Mouse (Mus musculus) urinary bladder, postnatal 4 days (tissue): ENCODE data around the gene Mgam.
"Not testable (repeated sequence)": the region's sequence is repeated elsewhere in the genome, so short reads cannot be mapped to it uniquely, and the experiment has no call there.

Experiments used
- DNase-seq, 2 experiments: peaks; one replicate each; pipeline ENCODE4 v3.0.0; 2021 to 2022; ENCODE audit warnings: low spot score in 2 of 2

Gene Mgam

GRCm38 (mm10) chr6:40628406-40629000 is at the start of gene Mgam:
Gene Mgam (plus strand): TSS chr6:40628831.
- no peak for DNase-seq

GRCm38 (mm10) chr6:40584336-40584735 is 44.3 kb upstream of the Mgam start:
- DNase-seq, result no peak

- DNase-seq, result no peak
Measured at GRCm38 (mm10) chr6:40585645-40586044, 43.0 kb upstream of the Mgam start, which contains the start of gene Clec5a. Gene Clec5a (minus strand): TSS chr6:40585821.

DNA sequence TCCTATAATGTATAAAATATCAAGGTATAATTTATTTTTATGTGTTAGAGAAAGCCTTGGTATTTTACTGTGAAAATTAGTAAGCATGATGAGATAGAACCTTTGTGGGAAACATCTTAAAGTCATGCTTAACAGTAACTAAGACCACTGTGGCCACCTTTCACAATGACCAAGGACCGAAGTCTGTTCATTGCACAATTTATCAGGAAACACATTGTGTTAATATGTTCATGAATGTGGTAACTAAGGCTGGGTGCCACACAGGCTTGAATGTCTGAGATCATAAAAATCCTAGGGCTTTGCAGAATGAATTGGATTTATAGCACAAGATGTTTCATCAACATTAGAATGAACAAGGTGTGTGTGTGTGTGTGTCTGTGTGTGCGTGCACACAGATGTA is 40.3 kb upstream of the Mgam start:
- DNase-seq, result no peak

GRCm38 (mm10) chr6:40594804-40595550 is 33.7 kb upstream of the Mgam start:
- no peak for DNase-seq

DNA sequence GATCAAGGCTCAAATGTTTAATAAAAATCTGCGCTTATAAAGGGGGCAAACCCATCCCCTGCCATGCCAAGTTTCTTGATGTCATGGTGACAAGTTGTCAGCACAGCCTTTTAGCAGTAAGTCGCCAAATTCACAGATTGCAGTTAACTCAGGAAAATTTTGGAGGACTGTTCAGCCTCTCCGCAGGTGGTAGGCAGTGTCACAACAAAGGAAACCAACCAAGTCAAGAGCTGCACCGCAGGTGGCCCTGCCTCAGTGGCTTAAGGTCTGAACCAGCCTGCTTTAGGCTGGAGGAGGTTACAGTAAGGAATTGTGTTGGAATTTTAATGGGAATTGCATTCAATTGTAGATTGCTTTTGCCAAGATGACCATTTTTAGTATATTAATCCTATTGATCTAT is 30.1 kb upstream of the Mgam start:
- DNase-seq, result not testable (repeated sequence)

GRCm38 (mm10) chr6:40607431-40607830 is 21.2 kb upstream of the Mgam start:
- DNase-seq, result no peak

GRCm38 (mm10) chr6:40610244-40610643 is 18.4 kb upstream of the Mgam start:
- no peak for DNase-seq

GRCm38 (mm10) chr6:40613260-40613852 is 15.3 kb upstream of the Mgam start, which contains the start of gene Tas2r138:
Gene Tas2r138 (minus strand): TSS chr6:40613310.
- no peak for DNase-seq

DNA sequence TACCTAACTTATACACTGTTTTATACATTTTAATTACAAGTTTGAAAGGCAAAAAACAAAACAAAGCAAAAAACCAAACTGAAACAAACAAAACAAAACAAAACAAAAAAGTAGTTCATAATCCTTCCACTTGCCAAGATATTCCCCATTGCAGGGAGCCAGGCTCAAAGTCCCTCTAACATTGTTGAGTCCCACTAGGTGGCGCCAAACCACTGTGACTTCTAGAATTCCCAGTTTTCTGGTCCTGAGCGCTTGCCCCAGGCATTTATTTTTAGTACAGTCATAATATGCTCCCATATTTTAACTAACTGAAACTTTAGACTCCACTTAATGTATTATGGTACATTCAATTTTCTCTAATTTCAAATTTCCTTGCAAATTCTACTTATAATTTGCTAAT is 10.7 kb upstream of the Mgam start:
- DNase-seq, result peak; percentile 26 to 73

- no peak for DNase-seq
Measured at GRCm38 (mm10) chr6:40626111-40626510, 2.5 kb upstream of the Mgam start.

DNA sequence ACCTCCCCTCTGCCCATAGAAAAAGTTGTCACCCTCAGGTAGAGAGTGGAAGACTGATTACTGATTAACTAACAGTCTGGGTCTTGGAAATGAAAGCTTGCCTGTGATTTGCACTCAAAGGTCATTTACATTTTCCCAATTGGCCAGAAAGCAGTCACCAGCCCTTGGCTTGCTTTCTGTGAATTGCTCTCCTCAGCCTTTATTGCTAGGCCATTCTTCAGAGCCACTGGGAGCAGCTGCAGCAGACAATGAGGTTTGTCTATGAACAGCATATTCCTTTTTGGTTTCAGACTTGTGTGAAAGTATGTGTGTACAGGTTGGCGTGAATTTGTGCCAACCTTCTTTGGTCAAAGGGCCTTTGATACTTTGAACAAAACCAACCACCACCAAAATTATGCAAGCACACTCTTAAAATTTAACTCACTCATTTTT is 6.0 kb downstream of the Mgam start:
- DNase-seq, result no peak

DNA sequence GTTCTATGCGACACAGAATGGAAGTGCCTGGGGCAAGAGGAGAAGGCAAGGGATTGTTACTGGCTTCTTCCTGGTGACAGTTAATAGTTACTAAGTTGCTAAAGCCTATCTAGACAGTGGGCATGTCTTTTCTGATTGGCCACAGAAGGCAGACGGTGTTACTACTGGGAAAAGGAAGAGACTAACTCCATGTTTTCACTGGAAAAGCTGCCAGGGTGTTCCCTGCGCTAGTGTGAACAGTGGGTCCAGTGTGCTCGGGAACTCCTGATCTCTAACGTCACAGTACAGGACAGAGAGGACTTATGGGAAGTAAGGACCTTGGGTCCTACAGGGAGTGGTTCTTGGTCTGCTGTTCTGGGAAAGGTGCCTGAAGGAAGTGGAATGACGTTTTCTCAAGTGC is 6.9 kb downstream of the Mgam start:
- no peak for DNase-seq

DNA sequence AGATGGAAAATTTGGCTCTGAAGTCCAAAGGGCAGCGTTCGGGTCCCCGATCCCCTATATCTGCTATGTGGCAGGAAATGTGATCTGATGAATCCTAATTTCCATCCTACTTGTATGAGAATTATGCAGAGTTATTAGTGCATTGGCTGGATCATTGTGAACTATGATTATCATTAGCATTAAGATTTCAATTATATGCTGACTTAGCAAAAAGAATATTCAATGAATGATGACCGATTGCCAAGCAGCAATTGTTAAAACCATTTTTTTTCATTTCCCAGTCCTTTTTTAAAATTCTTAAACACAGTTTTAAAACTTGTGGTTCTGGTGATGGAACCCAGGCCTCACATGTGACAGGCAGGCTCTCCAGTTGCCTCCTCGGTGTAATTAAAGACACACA is 9.1 kb downstream of the Mgam start:
- no peak for DNase-seq

DNA sequence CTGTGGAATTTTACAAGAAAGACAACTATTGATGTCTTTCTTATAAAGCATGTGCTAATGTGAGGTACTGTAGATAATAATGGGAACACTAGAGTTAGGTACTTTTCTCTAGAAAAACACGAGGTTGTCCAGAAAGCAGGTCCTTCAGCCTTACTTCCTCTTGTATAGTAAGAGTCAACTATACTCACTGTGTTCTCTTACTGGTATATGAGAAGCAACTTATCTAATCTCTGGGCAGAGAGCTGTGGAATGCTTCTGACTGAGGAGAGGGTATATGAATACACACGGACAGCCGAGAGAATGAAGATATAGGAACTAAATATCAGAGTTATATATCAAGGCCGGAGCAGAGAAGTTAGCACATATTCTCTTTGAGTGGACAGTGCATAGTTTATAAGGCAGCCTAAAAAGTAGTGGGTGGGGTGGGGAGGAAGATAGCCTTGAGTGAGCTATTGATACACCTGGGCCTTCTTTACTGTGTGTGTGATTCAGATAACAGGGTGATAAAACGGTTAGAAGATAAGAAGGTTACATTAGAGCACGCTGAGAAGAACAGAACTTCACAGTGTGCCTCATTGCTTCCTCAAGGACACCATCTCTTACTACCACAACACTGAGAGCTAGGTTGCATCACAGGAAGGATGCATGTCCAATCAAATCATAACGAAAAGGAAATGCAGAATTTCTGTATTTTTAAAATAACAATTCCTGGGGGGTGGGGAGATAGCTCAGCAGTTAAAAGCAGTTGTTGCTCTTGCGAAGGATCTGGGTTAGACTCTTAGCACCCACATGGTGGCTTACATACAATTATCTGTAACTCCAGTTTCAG is 12.3 kb downstream of the Mgam start:
- no peak for DNase-seq

DNA sequence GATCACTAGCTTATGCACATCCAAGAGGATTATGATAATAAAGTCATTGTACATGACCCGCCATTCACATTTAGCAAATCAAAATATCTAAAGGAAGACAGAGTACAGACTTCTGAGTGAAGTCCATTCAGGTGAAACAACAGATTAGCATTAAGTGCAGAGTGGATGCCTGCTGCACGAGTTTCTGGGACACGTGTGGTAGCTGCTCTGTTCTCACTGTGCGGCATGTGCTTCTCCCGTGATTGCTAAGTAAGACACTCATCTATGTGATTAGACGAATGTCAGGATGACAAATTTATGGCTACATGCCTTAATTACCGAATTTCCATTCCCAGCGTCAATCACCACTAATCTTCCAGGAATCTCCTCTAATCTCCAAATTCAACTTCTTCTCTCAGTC is 17.1 kb downstream of the Mgam start:
- no peak for DNase-seq

GRCm38 (mm10) chr6:40650953-40651352 is 22.3 kb downstream of the Mgam start:
- DNase-seq, result no peak

DNA sequence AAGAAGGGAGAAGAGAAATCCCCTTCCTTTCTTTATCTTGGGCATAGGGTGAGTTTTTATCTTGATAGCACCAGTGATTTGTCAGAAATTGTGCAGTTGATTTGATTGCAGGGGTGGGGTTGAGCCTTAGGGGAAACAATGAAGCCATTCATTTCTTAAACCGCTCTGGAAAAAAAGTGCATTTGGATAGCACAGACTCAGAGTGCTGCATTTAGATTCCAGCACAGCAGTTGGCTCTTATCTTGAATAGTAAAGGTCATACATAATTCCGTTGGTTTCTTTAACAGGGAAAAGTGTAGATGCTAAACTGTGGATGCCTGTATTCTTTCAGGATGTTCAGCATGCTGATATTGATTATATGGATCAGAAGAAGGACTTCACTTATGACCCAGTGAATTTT is 32.3 kb downstream of the Mgam start:
- DNase-seq, result no peak

GRCm38 (mm10) chr6:40689180-40689579 is 60.5 kb downstream of the Mgam start:
- DNase-seq, result no peak

GRCm38 (mm10) chr6:40692007-40692406 is 63.4 kb downstream of the Mgam start:
- not testable (repeated sequence) for DNase-seq

GRCm38 (mm10) chr6:40713494-40713893 is 84.9 kb downstream of the Mgam start:
- not testable (repeated sequence) for DNase-seq

- no peak for DNase-seq
Measured at GRCm38 (mm10) chr6:40715705-40716104, 87.1 kb downstream of the Mgam start.
